ENCODE assay signal across 22 mouse cellular contexts in the genomic region with DNA sequence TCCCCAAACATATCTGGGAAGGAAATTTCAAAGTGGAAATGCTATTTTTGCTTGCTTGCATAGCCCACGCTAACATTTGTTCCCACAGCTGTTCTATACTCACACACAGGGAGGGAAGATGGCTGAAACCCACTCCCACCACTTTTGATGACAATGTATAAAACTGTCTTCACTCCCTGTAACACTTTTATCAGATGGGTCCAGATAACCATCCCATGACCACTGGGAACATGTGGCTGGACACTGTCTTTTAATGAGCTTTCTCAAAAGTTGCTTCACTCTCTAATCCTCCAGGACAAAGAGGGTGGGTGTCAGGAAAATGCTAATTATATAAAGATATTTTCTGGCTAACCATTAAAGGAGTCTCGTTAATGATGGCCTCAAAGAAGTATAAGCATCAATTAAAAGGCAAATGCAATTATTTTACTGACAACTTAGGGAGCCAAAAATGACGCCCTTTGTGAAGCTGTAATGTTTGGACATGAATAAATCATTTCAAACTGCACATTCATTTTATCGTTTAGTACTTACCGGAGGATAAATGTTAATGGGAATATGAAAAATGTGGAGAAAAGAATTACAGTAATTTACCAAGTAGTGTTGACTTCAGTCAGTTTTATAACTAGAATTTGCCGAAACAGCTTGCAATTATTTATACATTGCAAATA.
DNase-seq lines count a peak whose midpoint lies in the region; ATAC-seq and TF ChIP-seq lines count a peak whose summit lies in the region.
"Had no signal": no experiment of that assay in that cellular context is flagged by ENCODE, and none has a peak within 500 bp of the region (broad histone marks: within the 10 kb centered on the region; RNA-seq: fewer than 3 reads in every experiment).

No protein-coding gene starts in this region.

- no peak for TF ChIP-seq EP300 in heart, adult 2 months (IDR thresholded peaks at IDR 0.05; ENCODE audit: insufficient read depth, low read depth, low read length)

- ATAC-seq in frontal cortex, adult (ENCODE audit: low TSS enrichment): peak; percentile 96
- ATAC-seq in neural tube, embryonic 12.5 days (ENCODE audit: low FRiP score, low read depth): 0 out of 2 replicates have a peak, but pooled peaks have one; percentile 13
- ATAC-seq: inflammation-experienced regulatory T-cells, adult 6 months; midbrain, embryonic 13.5 days; Patski had no signal

- no peak for TF ChIP-seq CTCF in heart, adult 2 months (IDR thresholded peaks at IDR 0.05)

- intact Hi-C loops in heart, adult 2 months (cut with DNase I): no loop called here

- H3K4me2 ChIP-seq in neural tube, embryonic 12.5 days (replicated peaks): no peak overlapping the region
- H3K4me2 ChIP-seq: heart, embryonic 12.5 days; kidney, embryonic 15.5 days; midbrain, embryonic 13.5 days; neural tube, embryonic 13.5 days; stomach, embryonic 15.5 days had no signal

- no peaks in the 10 kb centered on the region for H3K27me3 ChIP-seq in neural tube, embryonic 12.5 days (replicated peaks)
- no peaks in the 10 kb centered on the region for H3K27me3 ChIP-seq in heart, adult 2 months (ENCODE audit: control insufficient read depth, insufficient read depth, low read length)
- H3K27me3 ChIP-seq: CH12.LX; heart, embryonic 12.5 days; kidney, embryonic 15.5 days; midbrain, embryonic 13.5 days; neural tube, embryonic 13.5 days; stomach, embryonic 15.5 days had no signal

- no peak for TF ChIP-seq POLR2A in heart, adult 2 months (IDR thresholded peaks at IDR 0.05; ENCODE audit: insufficient read depth, low read depth, low read length)

- H3K4me3 ChIP-seq in neural tube, embryonic 12.5 days: no peak overlapping the region
- H3K4me3 ChIP-seq in heart, adult 2 months: no peak overlapping the region
- H3K4me3 ChIP-seq: erythroblast, embryonic 14.5 days; heart, embryonic 12.5 days; hindbrain, embryonic 10.5 days; kidney, embryonic 15.5 days; midbrain, embryonic 13.5 days; neural tube, embryonic 13.5 days; stomach, embryonic 15.5 days had no signal

- H3K9ac ChIP-seq in neural tube, embryonic 12.5 days: no peak overlapping the region
- H3K9ac ChIP-seq in heart, adult 2 months (ENCODE audit: low read depth, low read length): no peak overlapping the region
- H3K9ac ChIP-seq: heart, embryonic 12.5 days; kidney, embryonic 15.5 days; liver, embryonic 14.5 days; midbrain, embryonic 13.5 days; neural tube, embryonic 13.5 days; stomach, embryonic 15.5 days had no signal

- no peak for DNase-seq in frontal cortex, postnatal 25 days (ENCODE audit: low spot score in 2 of 2)
- no peak for DNase-seq in neural tube, embryonic 10.5 days (ENCODE audit: extremely low spot score, low spot score)
- DNase-seq in frontal cortex, postnatal 36 days (ENCODE audit: low spot score in 2 of 2): peak; percentile 31 to 76
- peak; percentile 20 to 70 for DNase-seq in right cerebral cortex, postnatal 36 days (ENCODE audit: low spot score in 2 of 2)
- DNase-seq in spleen, postnatal 10 days (ENCODE audit: low spot score in 2 of 2): no peak
- DNase-seq in heart, adult 2 months: no peak
- DNase-seq: cerebellum, adult 2 months; gastrocnemius, postnatal 14 days; thymus, postnatal 25 days had no signal

- no peak overlapping the region for H3K27ac ChIP-seq in neural tube, embryonic 12.5 days
- H3K27ac ChIP-seq in heart, adult 2 months: no peak overlapping the region
- H3K27ac ChIP-seq: hindbrain, embryonic 10.5 days; kidney, embryonic 15.5 days; liver, embryonic 14.5 days; midbrain, embryonic 13.5 days; neural tube, embryonic 13.5 days; stomach, embryonic 15.5 days had no signal

- no peaks in the 10 kb centered on the region for H3K9me3 ChIP-seq in neural tube, embryonic 12.5 days
- H3K9me3 ChIP-seq: heart, embryonic 12.5 days; hindbrain, embryonic 10.5 days; kidney, embryonic 15.5 days; midbrain, embryonic 13.5 days; neural tube, embryonic 13.5 days; stomach, embryonic 15.5 days had no signal

- WGBS in neural tube, embryonic 12.5 days: 84% methylated on average over 6 of the region's 6 CpGs
- WGBS in heart, adult 2 months: 75% methylated on average over 6 of the region's 6 CpGs

- no peaks in the 10 kb centered on the region for H3K4me1 ChIP-seq in neural tube, embryonic 12.5 days
- no peaks in the 10 kb centered on the region for H3K4me1 ChIP-seq in heart, adult 2 months (ENCODE audit: control insufficient read depth, insufficient read depth, low read length)
- H3K4me1 ChIP-seq: heart, embryonic 12.5 days; hindbrain, embryonic 10.5 days; kidney, embryonic 15.5 days; midbrain, embryonic 13.5 days; neural tube, embryonic 13.5 days; stomach, embryonic 15.5 days had no signal

- no peaks in the 10 kb centered on the region for H3K79me2 ChIP-seq in heart, adult 2 months (replicated peaks; ENCODE audit: control insufficient read depth, insufficient read depth, low read length)

- H3K36me3 ChIP-seq in neural tube, embryonic 12.5 days: no peaks in the 10 kb centered on the region
- H3K36me3 ChIP-seq in heart, adult 2 months (ENCODE audit: control insufficient read depth, insufficient read depth, low read length): no peaks in the 10 kb centered on the region
- H3K36me3 ChIP-seq: heart, embryonic 12.5 days; hindbrain, embryonic 10.5 days; kidney, embryonic 15.5 days; midbrain, embryonic 13.5 days; neural tube, embryonic 13.5 days; stomach, embryonic 15.5 days had no signal

Comparison
In these comparisons a context has a peak if more than half of its experiments do, and no peak if none do; other contexts are left out.
1. DNase-seq: peak in frontal cortex, postnatal 36 days (2 of 2) and right cerebral cortex, postnatal 36 days (2 of 2); none in frontal cortex, postnatal 25 days (0 of 2), neural tube, embryonic 10.5 days (single experiment), spleen, postnatal 10 days (0 of 2) and heart, adult 2 months (0 of 2).